Mouse (Mus musculus) lung, adult 2 months (tissue): Measurements from ENCODE around the gene Nfe2l1. TPM values are rescaled to one million over a fixed set of nuclear protein-coding genes. Genes with fewer than 3 reads are reported as not detected.

Experiments
- DNase-seq: peaks from one replicate; pipeline ENCODE4 v3.0.0; 2022
- H3K4me1 ChIP-seq: fragments of 200-500 bp; 2 replicates; pipeline ENCODE4 v1.6.1; 2011; ENCODE audit warnings: low read length; ENCODE audit not compliant: control insufficient read depth, insufficient read depth
- H3K4me3 ChIP-seq: fragments of 200-500 bp; replicated peaks from 2 replicates; pipeline ENCODE3; 2011; ENCODE audit warnings: low read depth, mild to moderate bottlenecking, control low read depth, low read length; ENCODE audit errors: extremely low read depth
- CTCF ChIP-seq: fragments of 200-500 bp; IDR thresholded peaks from 2 replicates; pipeline ENCODE4 v1.5.1; 2011; ENCODE audit warnings: mild to moderate bottlenecking, low read length, control low read depth; ENCODE audit not compliant: insufficient read depth
- POLR2A ChIP-seq: fragments of 200-500 bp; IDR thresholded peaks from 2 replicates; pipeline ENCODE4 v1.6.1; 2011; ENCODE audit warnings: low read depth, mild to moderate bottlenecking, control low read depth, low read length, borderline replicate concordance; ENCODE audit errors: extremely low read depth
- WGBS: fragments of 180-500 bp; shearing (Covaris S2); methylation state at CpG from one replicate; pipeline ENCODE4 v1.1.7; 2018; 5-methylcytosine and 5-hydroxymethylcytosine counted together
- polyA plus RNA-seq: library from polyadenylated mRNA; depleted of rRNA; stranded (reverse); fragments of >200 nt; gene quantifications from 2 replicates; pipeline ENCODE4 v1.2.3, GENCODE M21; 2012; rRNA removed

The Nfe2l1 gene
- polyA plus RNA-seq, 1 experiment, result 264 TPM

DNA sequence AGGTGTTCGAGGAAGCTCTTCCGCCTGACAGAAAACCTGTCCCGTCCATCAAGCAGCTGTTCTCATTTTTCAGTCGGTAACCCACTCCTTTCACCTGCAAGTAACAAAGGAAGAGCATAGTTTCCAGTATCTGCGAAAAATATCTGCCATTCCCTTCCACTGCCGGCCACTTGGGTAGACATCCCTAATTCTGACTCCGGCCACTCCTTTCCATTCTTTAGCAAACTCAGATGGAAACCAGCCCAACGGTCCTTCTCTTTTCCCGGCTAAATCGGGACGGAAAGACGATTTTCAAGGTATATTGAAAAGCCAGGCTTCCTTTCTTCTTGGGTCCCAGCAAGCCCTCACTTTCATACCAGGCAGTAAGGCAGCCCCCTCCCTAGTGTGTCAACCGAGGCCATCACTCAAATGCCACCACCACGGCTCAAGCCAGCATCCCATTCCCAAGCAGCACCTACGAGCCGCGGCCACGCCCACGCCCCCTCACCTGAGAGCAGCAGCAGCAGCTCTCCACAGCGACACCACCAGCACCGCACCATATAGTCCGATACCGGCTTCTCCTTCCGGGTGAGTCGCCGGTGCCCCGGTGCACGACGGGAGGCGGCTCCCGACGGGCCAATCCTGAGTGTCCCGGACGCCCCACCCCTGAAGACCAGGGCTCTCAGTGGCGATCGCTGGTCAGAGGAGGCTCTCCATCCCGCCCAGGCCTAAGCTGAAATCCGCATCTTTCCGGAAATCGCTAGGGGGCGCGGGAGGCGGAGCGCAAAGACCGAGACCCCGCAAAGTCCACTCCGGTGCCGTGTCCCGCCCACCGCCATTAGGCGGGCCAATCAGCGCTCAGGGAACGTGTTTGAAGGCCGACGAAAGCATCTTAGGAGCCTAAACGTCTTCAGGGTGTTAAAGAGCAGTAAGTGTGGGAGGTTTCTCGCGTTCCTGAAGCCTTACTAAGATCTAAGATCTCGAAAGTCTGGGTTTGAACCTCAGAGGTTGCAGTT lies 52.5 kb downstream of the Nfe2l1 start, which contains the start of gene Snx11:
Snx11 (minus strand) TSS at position 592 of the 995 bp plus-strand sequence.
- peak; percentile 99 for DNase-seq
- peak; percentile 89; the same call in 1 of the 2 replicates for TF ChIP-seq POLR2A
- peak; percentile 37; the same call in 1 of the 2 replicates for TF ChIP-seq CTCF
- Histone ChIP-seq H3K4me1 (peaks cover 7% of the 10 kb centered on the region), H3K4me3 (peak within 1 kb of the TSS; percentile 98)
- WGBS, result 2% methylated on average over 59 of the region's 59 CpGs

DNA sequence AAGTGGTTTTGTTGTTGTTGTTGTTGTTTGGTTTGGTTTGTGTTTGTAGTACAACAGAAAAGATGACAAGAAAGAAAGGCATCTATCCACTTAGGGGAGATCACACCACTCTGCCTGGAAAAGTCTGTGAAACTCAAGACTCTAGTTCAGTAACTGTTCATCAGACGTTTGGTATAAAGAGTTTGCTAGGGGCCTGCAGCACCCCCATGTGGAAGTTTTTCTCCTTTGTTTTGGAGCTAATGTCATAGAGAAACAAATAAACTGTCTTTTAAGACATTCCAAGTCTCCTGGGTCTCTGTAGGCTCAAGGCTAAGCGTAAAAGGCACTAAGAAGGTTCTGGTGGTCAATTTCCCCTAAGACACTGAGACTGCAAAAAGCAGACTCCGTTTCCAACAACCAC lies 53.7 kb downstream of the Nfe2l1 start:
- no peak for DNase-seq
- no peak overlapping the region for H3K4me3 ChIP-seq
- peaks cover 7% of the 10 kb centered on the region for H3K4me1 ChIP-seq
- TF ChIP-seq POLR2A, result no peak
- no peak for TF ChIP-seq CTCF
- 32% methylated on average over 3 of the region's 3 CpGs for WGBS

GRCm38 (mm10) chr11:96775665-96776064 lies 54.1 kb downstream of the Nfe2l1 start:
- peaks cover 7% of the 10 kb centered on the region for H3K4me1 ChIP-seq
- no peak for DNase-seq
- TF ChIP-seq CTCF (no peak), POLR2A (no peak)
- no peak overlapping the region for H3K4me3 ChIP-seq
- 63% methylated on average over 7 of the region's 7 CpGs for WGBS

GRCm38 (mm10) chr11:96775063-96775462 lies 54.7 kb downstream of the Nfe2l1 start:
- TF ChIP-seq POLR2A (no peak), CTCF (no peak)
- Histone ChIP-seq H3K4me3 (no peak overlapping the region), H3K4me1 (peaks cover 7% of the 10 kb centered on the region)
- DNase-seq, result no peak
- 70% methylated on average over 8 of the region's 8 CpGs for WGBS

DNA sequence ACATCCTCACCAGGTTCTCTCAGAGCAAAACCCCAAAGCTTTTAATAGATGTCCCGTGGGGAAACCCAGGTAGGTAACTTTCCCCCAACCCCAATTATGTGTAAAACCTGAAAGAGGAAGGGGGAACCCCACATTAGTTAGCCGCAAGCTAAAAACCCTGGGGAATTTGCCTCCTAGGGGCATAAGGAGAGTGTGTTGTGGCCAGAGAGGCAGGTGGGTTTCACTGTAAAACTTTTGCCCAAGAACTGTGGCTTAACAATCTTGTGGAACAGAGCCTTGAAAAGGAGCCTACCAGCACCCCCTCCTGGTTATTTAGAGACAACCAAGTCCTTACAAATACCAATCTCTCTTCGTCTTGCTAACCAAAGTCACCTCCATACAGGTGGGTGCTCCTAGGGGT lies 55.2 kb downstream of the Nfe2l1 start:
- no peak for DNase-seq
- Histone ChIP-seq H3K4me3 (no peak overlapping the region), H3K4me1 (peaks cover 7% of the 10 kb centered on the region)
- 71% methylated on average over 3 of the region's 3 CpGs for WGBS
- no peak for TF ChIP-seq CTCF
- no peak for TF ChIP-seq POLR2A

GRCm38 (mm10) chr11:96772413-96772812 lies 57.4 kb downstream of the Nfe2l1 start:
- H3K4me3 ChIP-seq, result no peak overlapping the region
- TF ChIP-seq POLR2A, result no peak
- TF ChIP-seq CTCF, result no peak
- 82% methylated on average over 9 of the region's 9 CpGs for WGBS
- DNase-seq, result no peak
- H3K4me1 ChIP-seq, result peaks cover 7% of the 10 kb centered on the region

GRCm38 (mm10) chr11:96771274-96771975 lies 58.3 kb downstream of the Nfe2l1 start:
- TF ChIP-seq POLR2A (no peak), CTCF (no peak)
- 95% methylated on average over 9 of the region's 9 CpGs for WGBS
- H3K4me1 ChIP-seq, result peaks cover 3% of the 10 kb centered on the region; the same call in 1 of the 2 replicates

DNA sequence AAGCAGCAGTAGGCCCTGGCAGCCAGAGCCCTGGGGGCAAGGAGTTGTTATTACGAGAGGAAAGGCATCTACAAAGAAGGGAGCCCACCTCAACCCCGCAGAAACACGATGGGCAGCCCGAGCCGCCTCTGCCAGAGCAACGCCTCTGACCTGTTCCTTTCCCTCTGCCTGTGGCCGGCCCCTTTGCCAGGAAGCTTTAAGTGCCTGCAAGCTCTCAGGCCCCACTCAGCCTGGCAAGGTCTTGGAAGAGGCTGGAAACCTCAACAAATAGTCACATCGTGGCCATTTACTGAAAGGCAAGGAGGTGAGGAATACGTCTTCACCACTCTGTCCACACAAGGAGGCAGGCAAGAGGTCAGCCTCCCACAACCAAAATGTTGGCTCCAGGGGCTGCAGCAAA lies 61.5 kb downstream of the Nfe2l1 start:
- peaks cover 4% of the 10 kb centered on the region for H3K4me1 ChIP-seq
- H3K4me3 ChIP-seq, result no peak overlapping the region
- WGBS, result 60% methylated on average over 9 of the region's 9 CpGs
- DNase-seq, result peak; percentile 53
- TF ChIP-seq CTCF (no peak), POLR2A (no peak)

More at GRCm38 (mm10) chr11:96771274-96771975, 58.3 kb downstream of the Nfe2l1 start:
- H3K4me3 ChIP-seq, result no peak overlapping the region
- no peak for DNase-seq

Other genes with a start within 250 kb of the Nfe2l1 start
- 23.5 and 26.8 TPM in 2 replicates for gene Snx11, start 52.4 kb downstream of the Nfe2l1 start, polyA plus RNA-seq
- gene Cbx1, start 40.8 kb downstream of the Nfe2l1 start, polyA plus RNA-seq, result 15.3 and 19.0 TPM in 2 replicates
- 39.7 and 44.8 TPM in 2 replicates for gene Copz2, start 19.9 kb upstream of the Nfe2l1 start, polyA plus RNA-seq
- 25.4 and 30.1 TPM in 2 replicates for gene Cdk5rap3, start 86.5 kb upstream of the Nfe2l1 start, polyA plus RNA-seq
- 56.2 and 69.8 TPM in 2 replicates for gene Prr15l, start 98.1 kb upstream of the Nfe2l1 start, polyA plus RNA-seq
- 20.7 and 24.0 TPM in 2 replicates for gene Pnpo, start 114.0 kb upstream of the Nfe2l1 start, polyA plus RNA-seq
- gene Sp2, start 153.0 kb upstream of the Nfe2l1 start, polyA plus RNA-seq, result 23.1 and 26.3 TPM in 2 replicates
- gene Sp6, start 183.4 kb upstream of the Nfe2l1 start, polyA plus RNA-seq, result 5.0 and 8.5 TPM in 2 replicates
- 16.2 and 20.2 TPM in 2 replicates for gene Scrn2, start 200.0 kb upstream of the Nfe2l1 start, polyA plus RNA-seq
- gene Lrrc46, start 211.4 kb upstream of the Nfe2l1 start, polyA plus RNA-seq, result 3.7 and 4.3 TPM in 2 replicates
- 64.8 and 80.5 TPM in 2 replicates for gene Mrpl10, start 211.6 kb upstream of the Nfe2l1 start, polyA plus RNA-seq
- gene Osbpl7, start 220.7 kb upstream of the Nfe2l1 start, polyA plus RNA-seq, result 15.7 and 18.1 TPM in 2 replicates